Mouse (Mus musculus): ENCODE measurements around the gene Lipm. TPM values are rescaled to one million over a fixed set of nuclear protein-coding genes. Genes with fewer than 3 reads are reported as not detected.

Gene Lipm
- total RNA-seq, 2 experiments from 2014 or later: not detected

- DNase-seq (ENCODE audit: low spot score in 2 of 2): no peak
- intact Hi-C loops (cut with DNase I): loop anchor here (10.0 kb wide), 1 partner anchor 81 kb away; no protein-coding TSS in a partner anchor
Measured at GRCm38 (mm10) chr19:34153263-34154144, 52.8 kb downstream of the Lipm start.

- intact Hi-C loops (cut with DNase I): no loop called here
Measured at GRCm38 (mm10) chr19:34162693-34163092, 62.0 kb downstream of the Lipm start.

GRCm38 (mm10) chr19:34165891-34166290 lies 65.2 kb downstream of the Lipm start, which contains the start of gene Ankrd22:
Gene Ankrd22 (minus strand): TSS chr19:34166053.
- DNase-seq (ENCODE audit: low spot score in 2 of 2): no peak
- intact Hi-C loops (cut with DNase I): no loop called here

More at GRCm38 (mm10) chr19:34162693-34163092, 62.0 kb downstream of the Lipm start:
- DNase-seq (ENCODE audit: low spot score in 2 of 2): no peak

- DNase-seq (ENCODE audit: low spot score in 2 of 2): no peak
- intact Hi-C loops (cut with DNase I): no loop called here
Measured at GRCm38 (mm10) chr19:34166386-34166785, 65.7 kb downstream of the Lipm start.

GRCm38 (mm10) chr19:34167896-34168661 lies 67.3 kb downstream of the Lipm start:
- intact Hi-C loops (cut with DNase I): no loop called here
- no peak for DNase-seq (ENCODE audit: low spot score in 2 of 2)

- intact Hi-C loops (cut with DNase I): no loop called here
- DNase-seq (ENCODE audit: low spot score in 2 of 2): no peak
Measured at GRCm38 (mm10) chr19:34169121-34169520, 68.4 kb downstream of the Lipm start.

- intact Hi-C loops (cut with DNase I): no loop called here
Measured at GRCm38 (mm10) chr19:34171167-34171566, 70.4 kb downstream of the Lipm start.

More at GRCm38 (mm10) chr19:34171167-34171566, 70.4 kb downstream of the Lipm start:
- no peak for DNase-seq (ENCODE audit: low spot score in 2 of 2)

Small RNAs within 50 kb of the gene (microRNA-seq; reads per million reads assigned to microRNA genes)
- gene Gm23334: 0 reads per million in 2 experiments

Other genes with a start within 250 kb of the Lipm start
- not detected for gene Lipf, start 139.7 kb upstream of the Lipm start, total RNA-seq (2021)
- gene Lipk, start 92.6 kb upstream of the Lipm start, total RNA-seq (2021): not detected
- gene Lipn, start 33.6 kb upstream of the Lipm start, total RNA-seq (2021): not detected
- under 1 TPM in 1 of 2 experiments, not detected in 1; 0.21 TPM for gene Ankrd22, start 65.1 kb downstream of the Lipm start, total RNA-seq (2021)
- gene Stambpl1, start 91.3 kb downstream of the Lipm start, total RNA-seq (2021): 10 to 100 TPM; 15.2 to 19.7 TPM
- 10 to 100 TPM; 14.2 to 15.5 TPM for gene Acta2, start 154.7 kb downstream of the Lipm start, total RNA-seq (2021)
- gene Fas, start 189.7 kb downstream of the Lipm start, total RNA-seq (2021): 1 to 10 TPM; 1.3 to 1.4 TPM